Mouse (Mus musculus) G1E (cell line): ENCODE data around the gene Bmi1.

Source experiments
- CTCF ChIP-seq: IDR thresholded peaks from 2 replicates; pipeline ENCODE4 v1.5.1; 2012; ENCODE audit warnings: low read depth, low read length, inconsistent platforms, mixed read lengths
- GATA1 ChIP-seq: IDR thresholded peaks from 2 replicates; pipeline ENCODE4 v1.6.1; 2012; ENCODE audit warnings: borderline replicate concordance, low read length, inconsistent platforms, mixed read lengths

DNA sequence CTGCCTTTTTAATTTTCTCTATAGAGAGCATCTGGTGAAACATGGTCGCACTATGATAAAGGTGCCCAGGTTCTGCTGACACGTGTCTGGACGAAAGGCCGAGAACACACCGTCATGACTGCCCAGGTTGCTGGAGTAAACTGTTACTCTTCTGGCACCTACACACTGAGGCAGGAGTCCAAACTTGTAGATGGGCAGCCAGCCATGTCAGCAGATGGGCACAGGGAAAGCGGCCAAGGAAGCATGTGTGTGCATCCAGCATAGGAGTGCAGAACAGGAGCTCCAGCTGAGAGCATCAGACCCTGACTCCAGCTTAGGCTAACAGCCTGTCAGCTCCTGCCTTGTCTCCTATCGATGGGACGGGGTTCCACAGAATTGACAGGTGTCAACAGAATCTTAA is 41.8 kb upstream of the Bmi1 start:
- TF ChIP-seq CTCF (no peak), GATA1 (no peak)
